Mouse (Mus musculus): Measurements from ENCODE around the gene Maco1.

GRCm38 (mm10) chr4:134786946-134787345 is 66.2 kb downstream of the Maco1 start:
- no peak for TF ChIP-seq GATA1 (IDR thresholded peaks at IDR 0.05; ENCODE audit: low read length)
- TF ChIP-seq TAL1 (IDR thresholded peaks at IDR 0.05; ENCODE audit: low read length) = no peak

Measured in erythroblast, embryonic 14.5 days (primary cell).